Mouse (Mus musculus): ENCODE data around the gene Nsrp1. TPM values are rescaled to one million over a fixed set of nuclear protein-coding genes. Genes with fewer than 3 reads are reported as not detected.
A peak's percentile ranks its signal among the peaks of the same experiment; 100 is the strongest.
"Not testable (repeated sequence)": the region's sequence is repeated elsewhere in the genome, so short reads cannot be mapped to it uniquely, and the experiment has no call there.

The Nsrp1 gene
- 27.9 and 28.7 TPM in 2 replicates for total RNA-seq (2021)
- long read RNA-seq, transcript Nsrp1-201 (7 exons, 3,114 nt): major isoform, 16 of 18 reads
- long read RNA-seq, partial matches to known transcripts: 1 of 18 reads
- long read RNA-seq, other reads (novel, unspliced or antisense): 0 of 18 reads

GRCm38 (mm10) chr11:77078273-77079134, at the start of gene Nsrp1:
Gene Nsrp1, minus strand, starts transcription at chr11:77078435.
- peak; percentile 91 for DNase-seq

GRCm38 (mm10) chr11:77111141-77111540, 32.9 kb upstream of the Nsrp1 start:
- no peak for DNase-seq

GRCm38 (mm10) chr11:77108442-77108841, 30.2 kb upstream of the Nsrp1 start:
- DNase-seq: no peak

GRCm38 (mm10) chr11:77107872-77108271, 29.6 kb upstream of the Nsrp1 start:
- DNase-seq: not testable (repeated sequence)

- DNase-seq: no peak
Observed at GRCm38 (mm10) chr11:77106961-77107360, 28.7 kb upstream of the Nsrp1 start.

- DNase-seq: peak; percentile 78
Observed at GRCm38 (mm10) chr11:77100137-77100937, 22.1 kb upstream of the Nsrp1 start.

- no peak for DNase-seq
Observed at GRCm38 (mm10) chr11:77098332-77098972, 20.2 kb upstream of the Nsrp1 start.

GRCm38 (mm10) chr11:77096991-77097390, 18.8 kb upstream of the Nsrp1 start:
- no peak for DNase-seq

- DNase-seq: no peak
Observed at GRCm38 (mm10) chr11:77096581-77096980, 18.3 kb upstream of the Nsrp1 start.

- DNase-seq: no peak
Observed at GRCm38 (mm10) chr11:77095206-77095605, 17.0 kb upstream of the Nsrp1 start.

GRCm38 (mm10) chr11:77094136-77094535, 15.9 kb upstream of the Nsrp1 start:
- DNase-seq: no peak

- peak; percentile 38 for DNase-seq
Observed at GRCm38 (mm10) chr11:77093208-77093607, 15.0 kb upstream of the Nsrp1 start.

GRCm38 (mm10) chr11:77089162-77089561, 10.9 kb upstream of the Nsrp1 start:
- no peak for DNase-seq

GRCm38 (mm10) chr11:77087004-77087403, 8.8 kb upstream of the Nsrp1 start:
- DNase-seq: no peak

- DNase-seq: no peak
Observed at GRCm38 (mm10) chr11:77084001-77084682, 5.9 kb upstream of the Nsrp1 start.

- no peak for DNase-seq
Observed at GRCm38 (mm10) chr11:77079361-77079760, 1.1 kb upstream of the Nsrp1 start.

GRCm38 (mm10) chr11:77077792-77078191, 443 bp downstream of the Nsrp1 start:
- DNase-seq: peak; percentile 9

- DNase-seq: not testable (repeated sequence)
Observed at GRCm38 (mm10) chr11:77077331-77077730, 904 bp downstream of the Nsrp1 start.

GRCm38 (mm10) chr11:77070721-77071120, 7.5 kb downstream of the Nsrp1 start:
- peak; percentile 15 for DNase-seq

GRCm38 (mm10) chr11:77068825-77069224, 9.4 kb downstream of the Nsrp1 start:
- DNase-seq: no peak

GRCm38 (mm10) chr11:77063406-77063805, 14.8 kb downstream of the Nsrp1 start:
- no peak for DNase-seq

- DNase-seq: no peak
Observed at GRCm38 (mm10) chr11:77061951-77062350, 16.3 kb downstream of the Nsrp1 start.

All from adrenal gland, postnatal 25 days (tissue).